ENCODE assay signal across 10 mouse cellular contexts in the genomic region with DNA sequence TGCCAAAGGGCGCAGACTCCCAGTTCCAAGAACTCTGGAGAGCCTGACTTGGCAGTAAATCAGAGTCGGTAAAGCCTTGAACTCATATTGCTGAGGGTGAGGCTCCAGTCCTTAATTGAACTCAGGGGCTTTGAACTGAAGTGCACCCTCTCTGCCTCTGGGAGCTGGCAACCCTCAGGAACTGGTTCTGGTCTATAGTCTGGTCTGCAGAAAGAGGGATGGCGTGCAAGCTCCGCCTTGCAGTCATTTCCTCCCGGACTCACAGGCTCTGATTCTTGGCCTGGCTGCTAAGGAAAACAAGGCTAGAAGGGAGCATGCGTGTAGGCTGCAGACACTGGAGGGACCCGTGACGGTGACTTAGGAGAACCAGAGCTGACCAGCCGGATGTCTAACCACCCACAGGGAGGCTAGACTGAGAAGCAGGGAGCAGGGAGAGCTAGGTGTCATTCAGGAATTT. TPM values are rescaled to one million over a fixed set of nuclear protein-coding genes. Genes with fewer than 3 reads are reported as not detected.
A peak's percentile ranks its signal among the peaks of the same experiment; 100 is the strongest.
DNase-seq lines count a peak whose midpoint lies in the region; ATAC-seq and TF ChIP-seq lines count a peak whose summit lies in the region.
"Had no signal": no experiment of that assay in that cellular context is flagged by ENCODE, and none has a peak within 500 bp of the region (broad histone marks: within the 10 kb centered on the region; RNA-seq: fewer than 3 reads in every experiment).

No protein-coding gene starts in this region.

- H3K4me1 ChIP-seq in intestine, postnatal 0 days (replicated peaks; ENCODE audit: control insufficient read depth, insufficient read depth, low read length) = no peaks in the 10 kb centered on the region
- peaks cover 7% of the 10 kb centered on the region for H3K4me1 ChIP-seq in lung, embryonic 15.5 days
- H3K4me1 ChIP-seq in hindbrain, postnatal 0 days (ENCODE audit: insufficient read depth, low read length) = no peaks in the 10 kb centered on the region

- no peaks in the 10 kb centered on the region; the same call in 1 of the 2 replicates for H3K36me3 ChIP-seq in intestine, postnatal 0 days (ENCODE audit: control insufficient read depth, insufficient read depth)
- H3K36me3 ChIP-seq in lung, embryonic 15.5 days = no peaks in the 10 kb centered on the region
- no peaks in the 10 kb centered on the region for H3K36me3 ChIP-seq in hindbrain, postnatal 0 days (ENCODE audit: insufficient read depth, low read length)
- H3K36me3 ChIP-seq: embryonic facial prominence, embryonic 13.5 days; limb, embryonic 15.5 days had no signal

- H3K27me3 ChIP-seq in intestine, postnatal 0 days (replicated peaks; ENCODE audit: control insufficient read depth, insufficient read depth, low read length) = no peaks in the 10 kb centered on the region
- H3K27me3 ChIP-seq in lung, embryonic 15.5 days = no peaks in the 10 kb centered on the region
- H3K27me3 ChIP-seq in hindbrain, postnatal 0 days (ENCODE audit: insufficient read depth, low read length) = no peaks in the 10 kb centered on the region; the same call in 1 of the 2 replicates
- H3K27me3 ChIP-seq: embryonic facial prominence, embryonic 13.5 days; limb, embryonic 15.5 days had no signal

- no peak overlapping the region for H3K9ac ChIP-seq in intestine, postnatal 0 days (ENCODE audit: low read depth, low read length)
- H3K9ac ChIP-seq in lung, embryonic 15.5 days = no peak overlapping the region
- H3K9ac ChIP-seq in hindbrain, postnatal 0 days (replicated peaks; ENCODE audit: low read length) = no peak overlapping the region
- H3K9ac ChIP-seq: embryonic facial prominence, embryonic 13.5 days; limb, embryonic 15.5 days had no signal

- no peak overlapping the region; the same call in 1 of the 2 replicates for H3K27ac ChIP-seq in intestine, postnatal 0 days (ENCODE audit: low read depth, low read length)
- no peak overlapping the region for H3K27ac ChIP-seq in lung, embryonic 15.5 days
- H3K27ac ChIP-seq in hindbrain, postnatal 0 days = no peak overlapping the region
- H3K27ac ChIP-seq: embryonic facial prominence, embryonic 13.5 days; limb, embryonic 15.5 days had no signal

- ATAC-seq in intestine, postnatal 0 days = peak; percentile 55
- ATAC-seq in lung, embryonic 15.5 days (ENCODE audit: borderline replicate concordance, extremely low read depth, low FRiP score, low TSS enrichment) = peak; percentile 27; the same call in 1 of the 2 replicates
- no peak for ATAC-seq in hindbrain, postnatal 0 days

- H3K4me2 ChIP-seq in intestine, postnatal 0 days (replicated peaks; ENCODE audit: low read depth) = no peak overlapping the region
- H3K4me2 ChIP-seq in lung, embryonic 15.5 days = no peak overlapping the region
- H3K4me2 ChIP-seq in hindbrain, postnatal 0 days (ENCODE audit: low read depth, low read length) = no peak overlapping the region
- H3K4me2 ChIP-seq: embryonic facial prominence, embryonic 13.5 days; limb, embryonic 15.5 days had no signal

- H3K9me3 ChIP-seq in intestine, postnatal 0 days (ENCODE audit: control insufficient read depth) = no peaks in the 10 kb centered on the region
- no peaks in the 10 kb centered on the region for H3K9me3 ChIP-seq in lung, embryonic 15.5 days
- H3K9me3 ChIP-seq in hindbrain, postnatal 0 days (ENCODE audit: low read length) = no peaks in the 10 kb centered on the region
- H3K9me3 ChIP-seq: embryonic facial prominence, embryonic 13.5 days; limb, embryonic 15.5 days had no signal

- DNase-seq in gastrocnemius, postnatal 25 days = peak; percentile 10
- DNase-seq in gastrocnemius, postnatal 4 days (ENCODE audit: low spot score in 2 of 2) = no peak
- DNase-seq in embryo, embryonic 10 days (ENCODE audit: low spot score) = peak; percentile 51
- DNase-seq in left cerebral cortex, adult 11 months (ENCODE audit: low spot score) = no peak
- DNase-seq in urinary bladder, adult 2 months (ENCODE audit: low spot score) = no peak
- no peak for DNase-seq in hindbrain, postnatal 0 days (ENCODE audit: low spot score)

- no peak overlapping the region for H3K4me3 ChIP-seq in intestine, postnatal 0 days (ENCODE audit: low read depth, low read length)
- H3K4me3 ChIP-seq in lung, embryonic 15.5 days = no peak overlapping the region
- H3K4me3 ChIP-seq in hindbrain, postnatal 0 days (ENCODE audit: low read length) = no peak overlapping the region
- H3K4me3 ChIP-seq: embryonic facial prominence, embryonic 13.5 days; limb, embryonic 15.5 days had no signal

- WGBS in intestine, postnatal 0 days = 39% methylated on average over 9 of the region's 9 CpGs
- WGBS in lung, embryonic 15.5 days = 30% methylated on average over 9 of the region's 9 CpGs
- 45% methylated on average over 9 of the region's 9 CpGs for WGBS in hindbrain, postnatal 0 days

- no peak for TF ChIP-seq CTCF in intestine, postnatal 0 days (IDR thresholded peaks at IDR 0.05; ENCODE audit: low read depth)
- no peak for TF ChIP-seq CTCF in hindbrain, postnatal 0 days (IDR thresholded peaks at IDR 0.05; ENCODE audit: low read depth)

RNA-seq across cellular contexts. Expression of a gene that starts 22.2 kb away (rescaled TPM):
- 1 to 10 TPM; 2.0 to 3.0 TPM for total RNA-seq in gastrocnemius, postnatal 25 days (2021)
- total RNA-seq in gastrocnemius, postnatal 4 days (2021) = 1 to 10 TPM; 2.6 to 2.9 TPM
- polyA plus RNA-seq in intestine, postnatal 0 days (2015; fragmentation: Nextera tagmentation; extraction: Ambion mirVana) = 49.8 and 55.6 TPM in 2 replicates
- polyA plus RNA-seq in lung, embryonic 15.5 days (2015; fragmentation: Nextera tagmentation; extraction: Ambion mirVana) = 12.0 and 13.1 TPM in 2 replicates
- polyA plus RNA-seq in urinary bladder, adult 2 months (2012; rRNA removed) = 6.9 and 7.9 TPM in 2 replicates
- total RNA-seq in hindbrain, postnatal 0 days (2014; rRNA removed) = 4.8 and 6.8 TPM in 2 replicates
- 9.8 and 11.4 TPM in 2 replicates for polyA plus RNA-seq in hindbrain, postnatal 0 days (2015; fragmentation: Nextera tagmentation; extraction: Ambion mirVana)

Comparison
In these comparisons a context has a peak if more than half of its experiments do, and no peak if none do; other contexts are left out.
1. DNase-seq: peak in gastrocnemius, postnatal 25 days (single experiment) and embryo, embryonic 10 days (single experiment); none in gastrocnemius, postnatal 4 days (0 of 2), left cerebral cortex, adult 11 months (single experiment), urinary bladder, adult 2 months (single experiment) and hindbrain, postnatal 0 days (single experiment).